Mouse (Mus musculus) bone marrow macrophage, adult 2 months (primary cell): ENCODE measurements around the gene Zfp423.

Experiments used
- CTCF ChIP-seq: IDR thresholded peaks from 2 replicates; pipeline ENCODE4 v1.5.1; 2012; ENCODE audit warnings: low read depth, mild to moderate bottlenecking, low read length, moderate library complexity
- POLR2A ChIP-seq: IDR thresholded peaks from 2 replicates; pipeline ENCODE4 v1.6.1; 2012; ENCODE audit warnings: mild to moderate bottlenecking, low read depth, low read length, borderline replicate concordance

DNA sequence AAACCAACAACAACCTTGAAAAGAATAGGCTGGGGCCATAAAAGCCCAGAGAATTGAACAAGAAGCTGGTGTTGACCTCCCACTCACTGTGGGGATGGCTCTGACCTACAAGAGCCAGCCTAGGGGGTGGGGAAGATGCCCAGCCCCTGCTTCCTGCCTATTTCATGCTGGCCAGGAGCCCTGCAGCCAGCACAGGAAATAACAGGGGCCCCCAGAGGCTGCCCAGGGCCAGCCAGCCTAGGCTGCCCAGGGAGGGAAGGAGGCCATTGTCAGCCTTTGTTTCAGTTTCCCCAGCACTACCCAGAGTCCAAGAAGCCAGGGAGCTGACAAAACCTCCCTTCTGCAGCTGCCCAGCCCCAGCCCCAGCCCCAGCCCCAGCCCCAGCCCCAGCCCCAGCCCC, 67.5 kb downstream of the Zfp423 start:
- TF ChIP-seq CTCF (no peak), POLR2A (no peak)
